Mouse (Mus musculus): Measurements from ENCODE around the gene Ifnar1. TPM values are rescaled to one million over a fixed set of nuclear protein-coding genes. Genes with fewer than 3 reads are reported as not detected.
"Not testable (repeated sequence)": the region's sequence is repeated elsewhere in the genome, so short reads cannot be mapped to it uniquely, and the experiment has no call there.

Ifnar1 gene
- polyA plus RNA-seq, 1 experiment from 2014 or later, result 47.1 TPM

DNA sequence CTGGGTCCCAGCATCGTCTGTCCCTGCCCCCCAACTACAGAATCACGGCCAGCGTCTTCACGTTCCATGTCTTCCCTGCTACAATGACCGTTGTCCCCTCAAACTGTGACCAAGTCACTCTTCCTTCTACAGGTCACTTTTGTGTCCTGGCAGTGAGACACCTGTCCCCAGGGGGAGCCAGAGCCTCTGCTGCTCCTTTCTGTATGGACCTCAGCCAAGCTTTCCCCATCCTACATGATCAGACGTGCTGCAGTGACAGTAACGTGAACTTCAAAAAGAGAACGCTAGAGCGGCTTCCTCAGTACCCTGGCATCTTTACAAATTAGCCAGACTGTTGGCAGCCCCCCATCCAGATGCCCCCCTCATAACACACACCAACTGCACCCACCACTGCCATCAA is 43.5 kb downstream of the Ifnar1 start:
- no peak for DNase-seq (ENCODE audit: low spot score)
- H3K4me2 ChIP-seq (replicated peaks), result no peak overlapping the region
- H3K27ac ChIP-seq, result no peak overlapping the region
- no peak for ATAC-seq (ENCODE audit: low FRiP score)
- no peak overlapping the region for H3K9ac ChIP-seq
- no peaks in the 10 kb centered on the region for H3K27me3 ChIP-seq (ENCODE audit: control insufficient read depth, insufficient read depth, low read length)
- H3K36me3 ChIP-seq (replicated peaks; ENCODE audit: control insufficient read depth, insufficient read depth), result no peaks in the 10 kb centered on the region
- no peak overlapping the region for H3K4me3 ChIP-seq (replicated peaks; ENCODE audit: low read length)
- 75% methylated on average over 9 of the region's 9 CpGs for WGBS
- H3K9me3 ChIP-seq (ENCODE audit: control insufficient read depth, low read length), result no peaks in the 10 kb centered on the region
- no peaks in the 10 kb centered on the region for H3K4me1 ChIP-seq (replicated peaks; ENCODE audit: control insufficient read depth, insufficient read depth, low read length)

DNA sequence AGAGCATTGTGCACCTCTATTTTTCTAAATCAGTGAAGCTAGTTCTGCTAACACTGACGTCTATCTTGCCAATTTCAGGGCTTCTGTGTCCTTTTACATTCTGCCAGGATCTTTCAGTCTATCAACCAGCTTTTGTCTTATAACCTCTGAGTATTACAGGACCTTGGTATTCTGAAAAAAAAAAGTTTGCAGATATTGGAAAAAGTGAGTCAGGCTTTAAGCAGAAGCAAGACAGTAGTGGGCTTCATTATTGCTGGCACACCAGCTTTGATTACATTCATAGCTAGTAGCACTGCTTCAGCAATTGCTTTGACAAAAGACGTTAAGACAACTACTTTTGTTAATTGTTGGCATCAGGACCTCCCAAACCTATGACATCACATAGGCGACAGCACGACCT is 45.8 kb downstream of the Ifnar1 start:
- WGBS, result 60% methylated on average over 4 of the region's 4 CpGs

DNA sequence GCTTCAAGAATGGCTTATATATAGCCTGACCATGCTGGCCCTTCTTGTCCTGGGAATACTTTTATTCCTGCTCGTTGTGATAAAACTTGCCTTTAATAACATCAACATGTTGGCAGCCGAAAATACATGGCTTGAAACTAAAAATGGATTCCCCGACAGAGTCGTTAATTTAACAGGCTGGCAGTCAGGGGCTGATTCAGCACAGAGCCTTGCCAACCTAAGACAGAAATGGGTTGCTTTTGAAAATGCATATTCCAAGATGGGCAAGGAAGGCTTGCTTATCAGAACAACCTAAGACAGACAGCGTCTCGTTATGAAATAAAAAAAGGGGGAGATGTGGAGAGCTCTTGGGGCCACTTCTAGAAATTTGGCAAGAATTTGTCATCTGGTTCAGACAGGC is 46.8 kb downstream of the Ifnar1 start:
- no peaks in the 10 kb centered on the region for H3K9me3 ChIP-seq (ENCODE audit: control insufficient read depth, low read length)
- 86% methylated on average over 6 of the region's 6 CpGs for WGBS
- H3K27ac ChIP-seq, result no peak overlapping the region
- H3K9ac ChIP-seq, result no peak overlapping the region
- H3K4me2 ChIP-seq (replicated peaks), result no peak overlapping the region
- no peak overlapping the region for H3K4me3 ChIP-seq (replicated peaks; ENCODE audit: low read length)
- ATAC-seq (ENCODE audit: low FRiP score) (no peak), DNase-seq (ENCODE audit: low spot score) (no peak)
- no peaks in the 10 kb centered on the region for H3K36me3 ChIP-seq (replicated peaks; ENCODE audit: control insufficient read depth, insufficient read depth)
- no peaks in the 10 kb centered on the region for H3K4me1 ChIP-seq (replicated peaks; ENCODE audit: control insufficient read depth, insufficient read depth, low read length)
- no peaks in the 10 kb centered on the region for H3K27me3 ChIP-seq (ENCODE audit: control insufficient read depth, insufficient read depth, low read length)

More for the DNA sequence above, 45.8 kb downstream of the Ifnar1 start:
- not testable (repeated sequence) for ATAC-seq (ENCODE audit: low FRiP score); DNase-seq (ENCODE audit: low spot score); H3K36me3 ChIP-seq (replicated peaks; ENCODE audit: control insufficient read depth, insufficient read depth); H3K9me3 ChIP-seq (ENCODE audit: control insufficient read depth, low read length); H3K27ac ChIP-seq; H3K4me2 ChIP-seq (replicated peaks); H3K4me3 ChIP-seq (replicated peaks; ENCODE audit: low read length); H3K9ac ChIP-seq; H3K27me3 ChIP-seq (ENCODE audit: control insufficient read depth, insufficient read depth, low read length); H3K4me1 ChIP-seq (replicated peaks; ENCODE audit: control insufficient read depth, insufficient read depth, low read length)

DNA sequence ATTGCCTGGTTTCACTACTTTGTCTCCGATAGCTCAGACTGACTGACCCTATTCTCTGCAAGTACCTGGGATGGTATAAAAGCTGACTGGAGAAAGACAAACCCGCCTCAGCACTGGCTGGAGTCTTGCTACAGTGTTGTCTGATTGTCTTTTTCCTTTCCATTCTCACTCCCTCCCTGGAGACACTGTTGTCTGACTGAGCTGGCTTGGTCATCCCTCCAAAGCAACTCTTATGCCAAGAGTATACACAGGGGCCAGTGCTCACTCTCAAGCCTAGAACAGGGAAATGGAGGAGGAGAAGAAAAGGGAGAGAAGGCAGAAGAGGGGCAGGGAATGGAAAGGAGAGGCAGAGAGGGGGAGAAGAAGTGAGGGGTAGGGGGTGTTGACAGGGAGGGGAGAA is 47.4 kb downstream of the Ifnar1 start:
- Histone ChIP-seq H3K9ac (no peak overlapping the region), H3K4me1 (replicated peaks; ENCODE audit: control insufficient read depth, insufficient read depth, low read length) (no peaks in the 10 kb centered on the region), H3K36me3 (replicated peaks; ENCODE audit: control insufficient read depth, insufficient read depth) (no peaks in the 10 kb centered on the region), H3K9me3 (ENCODE audit: control insufficient read depth, low read length) (no peaks in the 10 kb centered on the region), H3K27ac (no peak overlapping the region), H3K4me3 (replicated peaks; ENCODE audit: low read length) (no peak overlapping the region), H3K4me2 (replicated peaks) (no peak overlapping the region), H3K27me3 (ENCODE audit: control insufficient read depth, insufficient read depth, low read length) (no peaks in the 10 kb centered on the region)
- ATAC-seq (ENCODE audit: low FRiP score) (no peak), DNase-seq (ENCODE audit: low spot score) (no peak)
- 48% methylated on average over 2 of the region's 2 CpGs for WGBS

DNA sequence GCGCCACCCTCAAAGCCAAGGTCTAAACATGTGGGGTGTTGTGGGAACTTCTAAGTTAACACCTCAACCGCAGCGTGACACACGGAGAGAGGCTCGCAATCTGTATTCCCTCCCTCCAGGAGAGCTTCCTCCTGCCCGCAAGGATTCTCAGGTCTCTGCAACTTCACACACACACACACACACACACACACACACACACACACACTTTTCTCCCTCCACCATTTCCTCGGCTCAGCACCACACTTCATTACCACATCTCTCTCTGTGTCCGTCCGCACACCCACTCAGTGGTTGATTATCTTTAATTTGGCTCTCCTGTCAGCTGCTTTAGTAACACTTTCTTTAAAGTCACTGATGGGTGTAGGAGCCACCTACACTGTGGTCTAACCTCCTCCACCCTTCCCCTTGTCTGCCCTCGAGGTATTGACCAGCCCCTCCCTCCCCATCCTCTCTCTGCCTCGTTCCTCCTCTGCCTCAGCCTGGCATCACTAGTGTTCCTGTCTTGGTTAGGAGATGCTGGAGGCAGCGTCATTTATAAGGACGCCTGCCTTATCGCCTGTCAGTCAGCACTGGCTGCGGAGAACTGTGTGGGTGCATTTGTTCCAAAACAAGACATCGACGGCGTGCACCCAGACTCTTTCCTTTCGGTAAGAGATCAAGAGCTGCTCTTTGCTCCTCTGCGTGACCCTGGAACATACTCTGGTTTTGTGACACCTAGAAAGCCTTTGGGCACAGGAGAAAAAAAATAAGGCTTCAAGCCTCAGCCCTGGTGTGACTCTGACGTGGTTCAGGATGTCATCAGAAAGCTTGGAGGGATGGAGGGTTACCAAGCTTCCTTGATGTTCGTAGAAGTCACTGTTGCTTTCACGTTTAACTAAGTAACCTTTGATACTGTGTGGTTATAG is 48.3 kb downstream of the Ifnar1 start:
- no peak overlapping the region for H3K4me2 ChIP-seq (replicated peaks)
- H3K36me3 ChIP-seq (replicated peaks; ENCODE audit: control insufficient read depth, insufficient read depth), result no peaks in the 10 kb centered on the region
- no peaks in the 10 kb centered on the region for H3K9me3 ChIP-seq (ENCODE audit: control insufficient read depth, low read length)
- H3K27me3 ChIP-seq (ENCODE audit: control insufficient read depth, insufficient read depth, low read length), result no peaks in the 10 kb centered on the region
- no peaks in the 10 kb centered on the region for H3K4me1 ChIP-seq (replicated peaks; ENCODE audit: control insufficient read depth, insufficient read depth, low read length)
- WGBS, result 79% methylated on average over 23 of the region's 23 CpGs
- ATAC-seq (ENCODE audit: low FRiP score) (no peak), DNase-seq (ENCODE audit: low spot score) (no peak)
- no peak overlapping the region for H3K27ac ChIP-seq
- no peak overlapping the region for H3K9ac ChIP-seq
- H3K4me3 ChIP-seq (replicated peaks; ENCODE audit: low read length), result no peak overlapping the region

DNA sequence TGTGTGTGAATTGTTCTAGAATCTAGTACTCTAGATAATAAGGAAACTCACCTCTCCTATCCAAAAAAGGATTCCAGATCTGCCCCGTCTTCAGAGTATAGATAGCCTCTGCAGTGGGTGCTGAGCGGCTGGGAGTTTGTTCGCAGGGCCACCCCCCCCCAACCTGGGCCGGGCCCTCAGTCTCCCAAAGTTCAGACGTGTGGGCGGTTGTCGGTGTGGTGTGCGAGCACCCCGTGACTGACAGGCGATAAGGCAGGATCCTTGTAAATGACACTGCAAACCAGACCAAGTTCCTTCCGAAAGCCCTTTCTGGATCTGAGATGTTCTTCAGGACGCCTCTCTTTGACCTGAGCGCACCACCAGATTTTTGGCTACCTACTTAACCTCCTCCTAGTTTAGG is 49.4 kb downstream of the Ifnar1 start:
- Histone ChIP-seq H3K36me3 (replicated peaks; ENCODE audit: control insufficient read depth, insufficient read depth) (no peaks in the 10 kb centered on the region), H3K9me3 (ENCODE audit: control insufficient read depth, low read length) (no peaks in the 10 kb centered on the region), H3K27me3 (ENCODE audit: control insufficient read depth, insufficient read depth, low read length) (no peaks in the 10 kb centered on the region), H3K4me1 (replicated peaks; ENCODE audit: control insufficient read depth, insufficient read depth, low read length) (no peaks in the 10 kb centered on the region), H3K9ac (no peak overlapping the region), H3K4me2 (replicated peaks) (no peak overlapping the region), H3K27ac (no peak overlapping the region), H3K4me3 (replicated peaks; ENCODE audit: low read length) (no peak overlapping the region)
- 57% methylated on average over 13 of the region's 13 CpGs for WGBS
- DNase-seq (ENCODE audit: low spot score) (peak; percentile 90), ATAC-seq (ENCODE audit: low FRiP score) (peak; percentile 73; the same call in 1 of the 2 replicates)

DNA sequence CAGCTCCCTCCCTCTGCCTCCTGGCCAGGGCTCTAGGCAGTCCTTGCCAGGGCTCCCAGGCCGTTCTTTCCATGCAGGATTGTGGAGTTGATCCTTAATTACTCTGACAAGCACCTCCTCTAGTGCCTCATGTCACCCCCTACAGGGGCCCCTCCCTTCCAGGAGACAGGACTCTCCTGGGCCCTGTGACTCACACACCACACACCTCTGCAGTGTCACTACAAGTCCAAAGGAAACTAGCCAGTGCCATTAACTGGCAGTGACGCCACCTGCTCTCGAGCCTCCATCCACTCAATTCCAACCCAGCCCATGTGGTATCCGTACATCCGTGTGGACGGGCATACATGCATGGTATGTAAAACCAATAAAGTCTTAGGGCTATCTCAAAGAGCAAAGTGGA is 49.9 kb downstream of the Ifnar1 start:
- no peak overlapping the region for H3K9ac ChIP-seq
- H3K4me3 ChIP-seq (replicated peaks; ENCODE audit: low read length), result no peak overlapping the region
- ATAC-seq (ENCODE audit: low FRiP score), result no peak
- WGBS, result 85% methylated on average over 6 of the region's 6 CpGs
- no peaks in the 10 kb centered on the region for H3K27me3 ChIP-seq (ENCODE audit: control insufficient read depth, insufficient read depth, low read length)
- H3K27ac ChIP-seq, result no peak overlapping the region
- DNase-seq (ENCODE audit: low spot score), result no peak
- H3K4me2 ChIP-seq (replicated peaks), result no peak overlapping the region
- no peaks in the 10 kb centered on the region for H3K4me1 ChIP-seq (replicated peaks; ENCODE audit: control insufficient read depth, insufficient read depth, low read length)
- H3K36me3 ChIP-seq (replicated peaks; ENCODE audit: control insufficient read depth, insufficient read depth), result no peaks in the 10 kb centered on the region
- H3K9me3 ChIP-seq (ENCODE audit: control insufficient read depth, low read length), result no peaks in the 10 kb centered on the region

DNA sequence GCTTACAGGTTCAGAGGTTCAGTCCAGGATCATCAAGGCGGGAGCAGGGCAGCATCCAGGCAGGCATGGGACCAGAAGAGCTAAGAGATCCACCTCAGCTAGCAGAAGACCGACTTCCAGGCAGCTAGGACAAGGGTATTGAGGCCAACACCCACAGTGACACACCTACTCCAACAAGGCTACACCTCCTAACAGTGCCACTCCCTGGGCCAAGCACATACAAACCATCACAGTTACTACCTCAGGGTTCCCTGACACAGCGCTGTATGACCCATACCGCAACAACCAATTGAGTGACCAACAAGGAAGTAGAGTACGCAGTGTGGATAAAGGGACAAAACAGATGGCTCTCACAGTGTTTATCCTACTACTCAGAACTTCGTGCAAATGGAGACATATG is 51.3 kb downstream of the Ifnar1 start:
- H3K4me3 ChIP-seq (replicated peaks; ENCODE audit: low read length), result no peak overlapping the region
- H3K27me3 ChIP-seq (ENCODE audit: control insufficient read depth, insufficient read depth, low read length), result no peaks in the 10 kb centered on the region
- no peak for ATAC-seq (ENCODE audit: low FRiP score)
- no peak overlapping the region for H3K27ac ChIP-seq
- no peaks in the 10 kb centered on the region for H3K9me3 ChIP-seq (ENCODE audit: control insufficient read depth, low read length)
- H3K4me2 ChIP-seq (replicated peaks), result no peak overlapping the region
- no peak for DNase-seq (ENCODE audit: low spot score)
- H3K4me1 ChIP-seq (replicated peaks; ENCODE audit: control insufficient read depth, insufficient read depth, low read length), result no peaks in the 10 kb centered on the region
- no peak overlapping the region for H3K9ac ChIP-seq
- WGBS, result 90% methylated on average over 6 of the region's 6 CpGs
- no peaks in the 10 kb centered on the region for H3K36me3 ChIP-seq (replicated peaks; ENCODE audit: control insufficient read depth, insufficient read depth)

DNA sequence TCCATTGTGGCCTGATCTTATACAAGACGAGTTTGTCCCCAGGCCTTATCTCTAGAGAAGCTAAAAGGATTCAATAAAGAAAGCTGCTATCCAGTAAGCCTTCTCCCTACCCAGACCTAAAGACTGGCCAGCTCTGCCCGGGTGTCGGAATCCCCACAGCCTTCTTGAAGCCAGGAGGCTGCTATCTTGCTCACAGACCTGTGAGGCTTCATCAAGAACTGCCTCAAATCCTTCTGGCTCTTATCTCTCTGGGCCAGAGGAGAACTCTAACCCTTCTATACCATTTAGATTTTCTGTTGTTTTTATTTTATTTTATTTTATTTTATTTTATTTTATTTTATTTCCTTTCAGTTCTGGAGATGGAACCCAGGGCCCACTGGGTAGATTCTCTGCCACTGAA is 52.0 kb downstream of the Ifnar1 start:
- ATAC-seq (ENCODE audit: low FRiP score), result no peak
- H3K4me3 ChIP-seq (replicated peaks; ENCODE audit: low read length), result no peak overlapping the region
- H3K27me3 ChIP-seq (ENCODE audit: control insufficient read depth, insufficient read depth, low read length), result no peaks in the 10 kb centered on the region
- WGBS, result 86% methylated on average over 3 of the region's 3 CpGs
- H3K36me3 ChIP-seq (replicated peaks; ENCODE audit: control insufficient read depth, insufficient read depth), result no peaks in the 10 kb centered on the region
- no peak overlapping the region for H3K27ac ChIP-seq
- no peaks in the 10 kb centered on the region for H3K9me3 ChIP-seq (ENCODE audit: control insufficient read depth, low read length)
- H3K4me1 ChIP-seq (replicated peaks; ENCODE audit: control insufficient read depth, insufficient read depth, low read length), result no peaks in the 10 kb centered on the region
- H3K4me2 ChIP-seq (replicated peaks), result no peak overlapping the region
- no peak for DNase-seq (ENCODE audit: low spot score)
- H3K9ac ChIP-seq, result no peak overlapping the region
